9 mouse cellular contexts compared by ENCODE assay signal in genomic region chr1:162509329-162510012, GRCm38 (mm10). TPM values are rescaled to one million over a fixed set of nuclear protein-coding genes. Genes with fewer than 3 reads are reported as not detected.
DNase-seq lines count a peak whose midpoint lies in the region; ATAC-seq and TF ChIP-seq lines count a peak whose summit lies in the region.
"Had no signal": no experiment of that assay in that cellular context is flagged by ENCODE, and none has a peak within 500 bp of the region (broad histone marks: within the 10 kb centered on the region; RNA-seq: fewer than 3 reads in every experiment).

No protein-coding gene starts in this region.

- intact Hi-C loops in gastrocnemius, adult 2 months (cut with DNase I) = no loop called here

- H3K4me3 ChIP-seq in gastrocnemius, adult 2 months = no peak overlapping the region
- H3K4me3 ChIP-seq in intestine, embryonic 15.5 days (replicated peaks) = no peak overlapping the region
- H3K4me3 ChIP-seq: limb, embryonic 15.5 days had no signal

- peak; percentile 67 for DNase-seq in layer of hippocampus, adult 9-11 months
- DNase-seq in layer of hippocampus, postnatal 14 days (ENCODE audit: low spot score in 2 of 2) = no peak
- peak; percentile 80 for DNase-seq in Muller cell, postnatal 12 days (ENCODE audit: inconsistent ontology term)
- peak; percentile 65 for DNase-seq in gastrocnemius, adult 2 months
- DNase-seq in thymus, postnatal 10 days (ENCODE audit: low spot score in 2 of 2) = no peak
- DNase-seq in testis, postnatal 14 days (ENCODE audit: low spot score) = no peak

- H3K36me3 ChIP-seq in intestine, embryonic 15.5 days = no peaks in the 10 kb centered on the region
- H3K36me3 ChIP-seq: limb, embryonic 15.5 days had no signal

- peak; percentile 86 for ATAC-seq in intestine, embryonic 15.5 days
- peak; percentile 79 for ATAC-seq in megakaryocyte-erythroid progenitor cell, adult 5-6 weeks (replicated peaks; ENCODE audit: low FRiP score, low TSS enrichment, poor library complexity, severe bottlenecking)

- 36% methylated on average over 12 of the region's 12 CpGs for WGBS in intestine, embryonic 15.5 days

- TF ChIP-seq CTCF in gastrocnemius, adult 2 months (IDR thresholded peaks at IDR 0.05) = no peak

- no peaks in the 10 kb centered on the region for H3K4me1 ChIP-seq in intestine, embryonic 15.5 days (replicated peaks)
- H3K4me1 ChIP-seq: limb, embryonic 15.5 days had no signal

- H3K4me2 ChIP-seq in intestine, embryonic 15.5 days (replicated peaks) = no peak overlapping the region
- H3K4me2 ChIP-seq: limb, embryonic 15.5 days had no signal

- H3K9me3 ChIP-seq in intestine, embryonic 15.5 days = no peaks in the 10 kb centered on the region
- H3K9me3 ChIP-seq: limb, embryonic 15.5 days had no signal

- H3K9ac ChIP-seq in intestine, embryonic 15.5 days = no peak overlapping the region
- H3K9ac ChIP-seq: limb, embryonic 15.5 days had no signal

- peak overlapping the region; percentile 71 for H3K27ac ChIP-seq in gastrocnemius, adult 2 months
- no peak overlapping the region for H3K27ac ChIP-seq in intestine, embryonic 15.5 days
- H3K27ac ChIP-seq: limb, embryonic 15.5 days had no signal

- H3K27me3 ChIP-seq in intestine, embryonic 15.5 days (replicated peaks) = no peaks in the 10 kb centered on the region
- H3K27me3 ChIP-seq: limb, embryonic 15.5 days had no signal

RNA-seq across cellular contexts. Expression of gene Dnm3, which starts 31.6 kb away (rescaled TPM):
- 10 to 100 TPM; 71.5 to 82.3 TPM for total RNA-seq in layer of hippocampus, postnatal 14 days (2021)
- 1 to 10 TPM; 6.5 to 8.7 TPM for total RNA-seq in gastrocnemius, adult 2 months (2021)
- polyA plus RNA-seq in intestine, embryonic 15.5 days (2015; fragmentation: Nextera tagmentation; extraction: Ambion mirVana) = 4.4 and 5.8 TPM in 2 replicates
- total RNA-seq in megakaryocyte-erythroid progenitor cell, adult 5-6 weeks (2014; fragmentation: Nextera tagmentation) = 0.37 TPM in 1 of 2 replicates, not detected in the other
- total RNA-seq in megakaryocyte-erythroid progenitor cell, adult 5-6 weeks (2017) = not detected in 2 replicates

RNA-seq across cellular contexts. Expression of gene Mettl13, which starts 38.9 kb away (rescaled TPM):
- 10 to 100 TPM; 12.0 to 15.6 TPM for total RNA-seq in layer of hippocampus, postnatal 14 days (2021)
- 1 to 10 TPM; 6.6 to 8.9 TPM for total RNA-seq in gastrocnemius, adult 2 months (2021)
- 21.1 and 22.0 TPM in 2 replicates for polyA plus RNA-seq in intestine, embryonic 15.5 days (2015; fragmentation: Nextera tagmentation; extraction: Ambion mirVana)
- total RNA-seq in megakaryocyte-erythroid progenitor cell, adult 5-6 weeks (2014; fragmentation: Nextera tagmentation) = 17.3 and 22.4 TPM in 2 replicates
- total RNA-seq in megakaryocyte-erythroid progenitor cell, adult 5-6 weeks (2017) = 24.9 and 29.0 TPM in 2 replicates

Comparison
In these comparisons a context has a peak if more than half of its experiments do, and no peak if none do; other contexts are left out.
1. DNase-seq: peak in layer of hippocampus, adult 9-11 months (single experiment), Muller cell, postnatal 12 days (single experiment) and gastrocnemius, adult 2 months (single experiment); none in layer of hippocampus, postnatal 14 days (0 of 2), thymus, postnatal 10 days (0 of 2) and testis, postnatal 14 days (single experiment).
2. RNA of gene Dnm3, which starts 31.6 kb away (total RNA-seq): 71.5 to 82.3 TPM in layer of hippocampus, postnatal 14 days; 6.5 to 8.7 TPM in gastrocnemius, adult 2 months and 0.37 TPM in megakaryocyte-erythroid progenitor cell, adult 5-6 weeks; every median in the first group is over 4 times any median in the second.